In genomic region chr6:37424374-37424773, GRCm38 (mm10) we compare ENCODE assay signal across 11 mouse cellular contexts. TPM values are rescaled to one million over a fixed set of nuclear protein-coding genes. Genes with fewer than 3 reads are reported as not detected.
DNase-seq lines count a peak whose midpoint lies in the region; ATAC-seq lines count a peak whose summit lies in the region.
"Had no signal": no experiment of that assay in that cellular context is flagged by ENCODE, and none has a peak within 500 bp of the region (broad histone marks: within the 10 kb centered on the region; RNA-seq: fewer than 3 reads in every experiment).

No protein-coding gene starts in this region.

- H3K4me2 ChIP-seq in embryonic facial prominence, embryonic 12.5 days (replicated peaks), result no peak overlapping the region
- H3K4me2 ChIP-seq in heart, embryonic 14.5 days (ENCODE audit: low read length), result peak overlapping the region; percentile 36
- H3K4me2 ChIP-seq: midbrain, embryonic 13.5 days had no signal

- DNase-seq in NIH3T3 (ENCODE audit: low read depth), result peak; percentile 39
- DNase-seq in limb, embryonic 10.5 days (ENCODE audit: low spot score), result no peak
- no peak for DNase-seq in thymus, postnatal 14 days
- DNase-seq in cerebellum, adult 8-10 months, result no peak
- DNase-seq in thymus, adult 18-20 months, result no peak
- no peak for DNase-seq in cerebellum, postnatal 36 days
- DNase-seq: retina, postnatal 1 day had no signal

- H3K9ac ChIP-seq in embryonic facial prominence, embryonic 12.5 days, result no peak overlapping the region
- H3K9ac ChIP-seq in heart, embryonic 14.5 days (ENCODE audit: low read length), result peak overlapping the region; percentile 25; the same call in 1 of the 2 replicates
- H3K9ac ChIP-seq: midbrain, embryonic 13.5 days had no signal

- no peak overlapping the region for H3K4me3 ChIP-seq in embryonic facial prominence, embryonic 12.5 days
- no peak overlapping the region for H3K4me3 ChIP-seq in heart, embryonic 14.5 days (ENCODE audit: control insufficient read depth in 1 of 2, insufficient read depth in 1 of 2, low read depth in 1 of 2, low read length in 2 of 2)
- no peak overlapping the region for H3K4me3 ChIP-seq in limb, embryonic 10.5 days
- H3K4me3 ChIP-seq: midbrain, embryonic 13.5 days had no signal

- H3K27ac ChIP-seq in embryonic facial prominence, embryonic 12.5 days, result peak overlapping the region; percentile 61
- peak overlapping the region; percentile 84 to 90 for H3K27ac ChIP-seq in heart, embryonic 14.5 days (replicated peaks in 1 of 2; ENCODE audit: control insufficient read depth in 1 of 2, insufficient read depth in 1 of 2, low read depth in 2 of 2, low read length in 2 of 2)
- H3K27ac ChIP-seq in limb, embryonic 10.5 days, result peak overlapping the region; percentile 75
- H3K27ac ChIP-seq: midbrain, embryonic 13.5 days had no signal

- no peaks in the 10 kb centered on the region for H3K27me3 ChIP-seq in embryonic facial prominence, embryonic 12.5 days
- H3K27me3 ChIP-seq in heart, embryonic 14.5 days (ENCODE audit: control insufficient read depth, insufficient read depth, low read length), result no peaks in the 10 kb centered on the region
- H3K27me3 ChIP-seq in limb, embryonic 10.5 days (ENCODE audit: low read depth, poor library complexity, severe bottlenecking), result no peaks in the 10 kb centered on the region
- H3K27me3 ChIP-seq: midbrain, embryonic 13.5 days had no signal

- peaks cover 39% of the 10 kb centered on the region for H3K4me1 ChIP-seq in embryonic facial prominence, embryonic 12.5 days
- H3K4me1 ChIP-seq in heart, embryonic 14.5 days (ENCODE audit: control insufficient read depth in 2 of 2, insufficient read depth in 2 of 2, low read length in 2 of 2), result peaks cover 73 to 99% of the 10 kb centered on the region in 2 experiments
- peaks cover 36% of the 10 kb centered on the region for H3K4me1 ChIP-seq in limb, embryonic 10.5 days
- H3K4me1 ChIP-seq: midbrain, embryonic 13.5 days had no signal

- no peaks in the 10 kb centered on the region for H3K9me3 ChIP-seq in embryonic facial prominence, embryonic 12.5 days
- no peaks in the 10 kb centered on the region for H3K9me3 ChIP-seq in heart, embryonic 14.5 days (ENCODE audit: control insufficient read depth, low read length)
- no peaks in the 10 kb centered on the region for H3K9me3 ChIP-seq in limb, embryonic 10.5 days (replicated peaks)
- H3K9me3 ChIP-seq: midbrain, embryonic 13.5 days had no signal

- no peak for ATAC-seq in embryonic facial prominence, embryonic 12.5 days (ENCODE audit: insufficient number of reproducible peaks, insufficient read depth, low FRiP score, low TSS enrichment)
- ATAC-seq in heart, embryonic 14.5 days (ENCODE audit: insufficient number of reproducible peaks, insufficient read depth, low FRiP score, low read depth), result no peak
- ATAC-seq: forebrain, embryonic 14.5 days; midbrain, embryonic 13.5 days had no signal

- 0 out of 2 replicates have a peak, but pooled peaks cover 3% of the 10 kb centered on the region for H3K36me3 ChIP-seq in embryonic facial prominence, embryonic 12.5 days
- peaks cover 42% of the 10 kb centered on the region for H3K36me3 ChIP-seq in heart, embryonic 14.5 days (ENCODE audit: control insufficient read depth, insufficient read depth, low read length)
- H3K36me3 ChIP-seq in limb, embryonic 10.5 days, result peaks cover 14% of the 10 kb centered on the region
- H3K36me3 ChIP-seq: midbrain, embryonic 13.5 days had no signal

- 28% methylated on average over 7 of the region's 7 CpGs for WGBS in embryonic facial prominence, embryonic 12.5 days
- WGBS in heart, embryonic 14.5 days, result 27% methylated on average over 7 of the region's 7 CpGs
- WGBS in limb, embryonic 10.5 days, result 46% methylated on average over 7 of the region's 7 CpGs

RNA-seq across cellular contexts. Expression of gene Creb3l2, which starts 17.6 kb away (rescaled TPM):
- polyA plus RNA-seq in embryonic facial prominence, embryonic 12.5 days (2016; fragmentation: Nextera tagmentation; extraction: Ambion mirVana), result 24.9 and 25.6 TPM in 2 replicates
- polyA plus RNA-seq in heart, embryonic 14.5 days (2014; fragmentation: Nextera tagmentation; extraction: Ambion mirVana), result 36.8 and 39.9 TPM in 2 replicates
- polyA plus RNA-seq in limb, embryonic 10.5 days (2016; fragmentation: Nextera tagmentation; extraction: Ambion mirVana), result 9.6 and 17.2 TPM in 2 replicates
